Mouse (Mus musculus): ENCODE measurements around the gene Mrps21.
"Not testable (repeated sequence)": the region's sequence is repeated elsewhere in the genome, so short reads cannot be mapped to it uniquely, and the experiment has no call there.

Mrps21 gene

GRCm38 (mm10) chr3:95871392-95871867 is at the start of gene Mrps21:
Gene Mrps21 (minus strand): TSS chr3:95871519.
- DNase-seq (ENCODE audit: low read depth): peak; percentile 90

GRCm38 (mm10) chr3:95920532-95920931 is 49.2 kb upstream of the Mrps21 start:
- DNase-seq (ENCODE audit: low read depth): not testable (repeated sequence)

- DNase-seq (ENCODE audit: low read depth): no peak
Observed at GRCm38 (mm10) chr3:95916760-95917159, 45.4 kb upstream of the Mrps21 start.

- DNase-seq (ENCODE audit: low read depth): no peak
Observed at GRCm38 (mm10) chr3:95914706-95915105, 43.4 kb upstream of the Mrps21 start.

- no peak for DNase-seq (ENCODE audit: low read depth)
Observed at GRCm38 (mm10) chr3:95907613-95908012, 36.3 kb upstream of the Mrps21 start.

- DNase-seq (ENCODE audit: low read depth): peak; percentile 75
Observed at GRCm38 (mm10) chr3:95906860-95907259, 35.5 kb upstream of the Mrps21 start.

GRCm38 (mm10) chr3:95905940-95906492 is 34.7 kb upstream of the Mrps21 start:
- DNase-seq (ENCODE audit: low read depth): peak; percentile 68

GRCm38 (mm10) chr3:95905146-95905939 is 34.0 kb upstream of the Mrps21 start:
- DNase-seq (ENCODE audit: low read depth): peak; percentile 60

GRCm38 (mm10) chr3:95904568-95904967 is 33.2 kb upstream of the Mrps21 start, which contains the start of gene Car14:
Gene Car14 (minus strand): TSS chr3:95904691.
- DNase-seq (ENCODE audit: low read depth): no peak

GRCm38 (mm10) chr3:95903753-95904502 is 32.6 kb upstream of the Mrps21 start:
- no peak for DNase-seq (ENCODE audit: low read depth)

GRCm38 (mm10) chr3:95902643-95903042 is 31.3 kb upstream of the Mrps21 start:
- no peak for DNase-seq (ENCODE audit: low read depth)

GRCm38 (mm10) chr3:95902373-95902625 is 31.0 kb upstream of the Mrps21 start:
- DNase-seq (ENCODE audit: low read depth): no peak

GRCm38 (mm10) chr3:95901616-95902372 is 30.5 kb upstream of the Mrps21 start:
- DNase-seq (ENCODE audit: low read depth): no peak

GRCm38 (mm10) chr3:95899800-95900524 is 28.6 kb upstream of the Mrps21 start:
- no peak for DNase-seq (ENCODE audit: low read depth)

GRCm38 (mm10) chr3:95895501-95895900 is 24.2 kb upstream of the Mrps21 start:
- not testable (repeated sequence) for DNase-seq (ENCODE audit: low read depth)

- DNase-seq (ENCODE audit: low read depth): peak; percentile 57
Observed at GRCm38 (mm10) chr3:95894317-95895160, 23.2 kb upstream of the Mrps21 start.

- DNase-seq (ENCODE audit: low read depth): peak; percentile 98
Observed at GRCm38 (mm10) chr3:95893606-95894316, 22.4 kb upstream of the Mrps21 start, which contains the start of gene Aph1a. Gene Aph1a (plus strand): TSS chr3:95893969.

- DNase-seq (ENCODE audit: low read depth): no peak
Observed at GRCm38 (mm10) chr3:95893126-95893525, 21.8 kb upstream of the Mrps21 start.

Data from induced T-regulatory cell, adult 2 months (primary cell).